Mouse (Mus musculus) c-Kit-positive CD71-positive TER-119-negative erythroid progenitor cells, embryonic 14.5 days (primary cell): Measurements from ENCODE around the gene Acrv1.
"Not testable (repeated sequence)": the region's sequence is repeated elsewhere in the genome, so short reads cannot be mapped to it uniquely, and the experiment has no call there.

Experiments
- DNase-seq: peaks from one replicate; pipeline ENCODE4 v3.0.0-alpha.2; 2013; ENCODE audit warnings: low read depth

Acrv1 gene

GRCm38 (mm10) chr9:36692920-36693319, at the start of gene Acrv1:
Acrv1 (plus strand) TSS chr9:36693220.
- no peak for DNase-seq

DNA sequence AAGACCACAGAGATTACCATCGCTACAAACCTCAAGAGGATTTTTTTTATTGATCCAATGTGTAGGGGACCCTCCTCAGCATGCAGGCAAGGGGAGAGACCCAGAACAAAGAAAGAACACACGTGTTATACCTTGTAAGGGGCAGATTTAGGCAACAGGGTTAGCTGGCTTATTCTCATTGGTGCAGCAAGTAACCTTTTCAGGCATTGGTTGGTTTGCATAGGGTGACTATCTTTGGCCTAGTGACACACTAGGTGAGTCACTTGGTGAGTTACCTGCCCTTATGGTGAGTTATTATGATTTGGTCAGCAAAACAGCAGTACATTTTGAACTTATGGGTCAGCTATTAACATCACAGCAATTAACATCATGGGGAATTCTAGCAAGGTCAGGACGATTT, 49.7 kb upstream of the Acrv1 start, which contains the start of gene A630095E13Rik:
TSS of gene A630095E13Rik (minus strand) at position 101 of the 400 bp plus-strand sequence.
- not testable (repeated sequence) for DNase-seq

- DNase-seq = no peak
Observed at GRCm38 (mm10) chr9:36681424-36681823, 11.6 kb upstream of the Acrv1 start.

GRCm38 (mm10) chr9:36687329-36687728, 5.7 kb upstream of the Acrv1 start:
- DNase-seq = no peak

GRCm38 (mm10) chr9:36694276-36694675, 1.3 kb downstream of the Acrv1 start:
- DNase-seq = no peak

DNA sequence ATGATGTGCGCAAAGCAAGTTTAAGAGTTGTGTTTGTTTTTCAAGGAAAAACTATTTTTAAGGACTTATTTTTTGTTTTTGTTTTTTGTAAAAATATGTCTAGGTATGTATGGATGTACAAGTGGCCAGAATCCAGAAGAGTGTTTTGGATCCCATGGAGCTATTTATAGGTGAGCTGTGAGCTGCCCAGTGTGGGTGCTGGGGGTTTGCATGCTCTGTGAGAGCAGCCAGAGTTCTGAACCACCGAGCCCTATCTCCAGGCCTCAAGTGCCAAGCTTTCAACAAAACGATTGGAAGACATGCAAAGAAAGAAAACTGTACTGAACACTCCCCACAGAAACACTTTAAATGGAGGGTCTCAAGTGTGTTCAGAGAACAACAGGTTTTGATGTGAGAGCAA, 12.9 kb downstream of the Acrv1 start:
- DNase-seq = no peak

GRCm38 (mm10) chr9:36707304-36707703, 14.3 kb downstream of the Acrv1 start:
- DNase-seq = no peak

- no peak for DNase-seq
Observed at GRCm38 (mm10) chr9:36716624-36717023, 23.6 kb downstream of the Acrv1 start.

DNA sequence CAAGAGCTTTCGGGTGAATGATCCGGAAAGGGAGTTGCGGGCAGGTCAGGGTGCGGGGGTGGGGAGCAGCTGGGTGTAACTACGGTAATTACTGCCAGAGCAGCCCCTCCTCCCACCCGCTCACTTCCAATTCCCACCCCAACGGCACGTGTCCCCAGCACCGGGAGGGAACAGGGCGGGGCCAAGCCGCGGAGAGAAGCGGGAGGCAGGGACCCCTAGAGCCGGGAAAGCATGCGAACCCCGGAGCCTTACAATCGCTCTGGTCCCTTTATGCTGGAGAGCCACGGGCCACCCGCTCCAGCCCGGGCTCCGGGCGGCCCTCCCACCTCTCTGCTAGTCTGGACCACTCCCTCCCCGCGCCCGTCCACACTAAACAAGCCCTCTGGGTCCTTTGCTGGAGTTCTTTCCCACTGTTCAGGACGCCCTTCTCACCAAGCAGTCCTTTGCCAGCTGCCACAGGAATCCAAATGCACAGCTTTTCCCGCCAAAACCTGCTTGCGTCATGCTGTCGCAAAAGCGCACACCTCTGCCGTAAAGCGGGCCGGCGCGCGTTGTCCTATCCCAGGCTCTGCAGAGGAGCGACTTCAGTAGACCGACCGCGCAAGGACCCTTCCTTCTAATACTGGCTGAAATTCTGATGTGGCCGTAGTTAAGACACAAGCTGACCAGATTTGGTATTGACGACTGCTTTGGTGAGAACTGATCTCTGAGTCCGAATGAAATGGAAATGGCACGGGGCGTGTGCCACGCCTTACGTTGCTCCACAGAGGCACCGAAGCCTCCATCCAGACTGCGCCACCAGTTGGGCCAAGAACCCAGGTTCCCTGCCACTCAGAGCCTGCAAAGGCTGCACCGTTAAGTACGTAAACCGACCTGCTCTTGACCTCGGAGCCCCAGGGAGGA, 33.4 kb downstream of the Acrv1 start:
- peak; percentile 78 for DNase-seq

- DNase-seq = no peak
Observed at GRCm38 (mm10) chr9:36727034-36727755, 34.2 kb downstream of the Acrv1 start, which contains the start of gene Chek1. Chek1 (minus strand) TSS chr9:36727065.
